Mouse (Mus musculus) lung, postnatal 4 days (tissue): ENCODE measurements at regions not wholly inside any gene's neighbourhood (a gene's known extent, or its start where the extent isn't known, plus 50 kb on each side); places are given as distances from the start of the nearest gene placed in this dataset.

ENCODE experiments used
- DNase-seq, 2 experiments: peaks; one replicate each; pipeline ENCODE4 v3.0.0; 2021

DNA sequence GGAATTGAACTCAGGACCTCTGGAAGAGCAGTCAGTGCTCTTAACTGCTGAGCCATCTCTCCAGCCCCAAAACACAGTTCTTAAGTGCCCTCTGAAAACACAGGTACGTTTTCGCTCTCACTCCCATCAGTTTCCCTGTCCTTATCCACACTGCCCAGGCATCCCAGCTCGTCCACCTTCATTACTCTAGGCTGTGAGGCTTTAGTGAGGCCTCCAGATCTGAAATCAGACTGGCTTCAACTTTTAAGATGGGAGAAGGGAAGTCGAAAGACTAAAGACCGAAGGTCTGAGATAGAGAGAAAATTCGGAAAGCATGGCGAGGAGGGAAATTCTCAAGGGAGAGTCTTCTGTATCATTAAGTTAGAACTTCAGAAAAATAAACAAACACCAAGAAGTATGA is 54.8 kb upstream of the Tet2 start:
- no peak for DNase-seq

- DNase-seq: peak; percentile 52 to 60
Measured at GRCm38 (mm10) chr3:133600447-133601220, 55.7 kb upstream of the Tet2 start.

DNA sequence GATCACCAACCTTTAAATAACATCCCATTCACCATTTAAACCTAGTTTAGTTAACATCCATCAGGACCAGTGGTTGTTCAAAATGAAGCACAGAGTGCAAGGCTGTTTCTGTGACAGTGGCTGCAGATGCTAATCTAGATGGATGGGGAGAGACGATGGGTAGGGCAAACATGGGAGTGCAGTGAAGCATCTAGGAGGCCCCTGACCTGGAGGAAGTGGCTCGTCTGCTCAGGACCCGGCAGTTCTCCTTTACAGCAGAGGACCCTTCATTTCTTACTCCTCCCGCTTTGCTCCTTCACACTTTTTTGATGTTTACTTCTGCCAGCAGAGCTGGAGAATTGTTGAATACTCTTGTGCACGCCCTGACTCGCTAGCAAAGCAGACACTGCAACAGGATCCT is 60.5 kb upstream of the Tet2 start:
- no peak for DNase-seq

- DNase-seq: no peak
Measured at GRCm38 (mm10) chr3:133608845-133609261, 63.9 kb upstream of the Tet2 start.

GRCm38 (mm10) chr3:133613836-133614711 is 69.1 kb upstream of the Tet2 start:
- no peak for DNase-seq

DNA sequence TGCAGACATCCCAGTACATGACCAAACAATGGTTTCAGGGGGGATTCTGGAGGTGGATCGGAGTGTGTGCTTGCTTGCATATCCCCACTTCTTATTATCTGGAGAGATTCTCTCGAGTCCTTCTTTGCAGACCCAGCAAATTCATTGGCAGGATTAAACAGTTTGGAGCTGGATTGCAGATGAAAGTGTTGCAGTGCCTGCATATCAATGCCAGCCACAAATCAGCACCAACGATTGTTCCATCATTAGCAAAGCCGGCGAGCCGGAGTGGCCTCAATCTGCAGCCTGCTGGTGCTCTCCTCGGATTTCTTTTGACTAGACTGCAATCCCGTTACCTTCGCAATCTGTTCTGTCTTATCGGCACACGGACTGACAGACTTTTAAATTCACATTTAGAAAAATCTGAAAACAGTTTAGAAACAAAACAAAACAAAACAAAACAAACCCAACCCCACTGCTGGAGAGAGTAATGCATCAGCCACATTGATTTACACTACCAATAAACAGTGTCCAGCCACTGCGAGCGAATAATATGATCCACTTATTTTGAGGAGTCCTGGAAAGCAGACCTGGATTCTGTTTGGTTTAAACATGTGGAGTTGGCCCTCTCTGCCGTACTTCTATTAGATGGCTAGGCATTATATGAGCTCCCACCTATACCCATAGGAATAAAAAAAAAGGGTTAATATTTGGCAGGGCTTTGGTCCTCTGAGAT is 69.9 kb upstream of the Tet2 start:
- DNase-seq: no peak

DNA sequence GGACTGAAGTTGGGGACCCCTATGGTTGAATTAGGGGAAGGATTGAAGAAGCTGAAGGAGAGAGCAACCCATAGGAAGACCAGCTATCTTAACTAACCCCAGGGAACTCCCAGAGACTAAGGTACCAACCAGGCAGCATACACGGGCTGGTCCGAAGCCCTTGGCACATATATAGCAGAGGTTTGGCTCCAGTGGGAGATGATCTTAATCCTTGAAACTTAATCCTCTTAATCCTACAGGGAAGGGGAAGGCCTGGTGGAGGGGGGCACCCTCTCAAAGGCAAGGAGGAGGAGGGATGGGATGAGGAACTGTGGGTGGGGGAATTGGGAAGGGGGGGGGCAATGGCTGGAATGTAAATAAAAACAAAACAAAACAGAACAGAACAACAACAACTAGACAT is 72.1 kb upstream of the Tet2 start:
- no peak for DNase-seq

DNA sequence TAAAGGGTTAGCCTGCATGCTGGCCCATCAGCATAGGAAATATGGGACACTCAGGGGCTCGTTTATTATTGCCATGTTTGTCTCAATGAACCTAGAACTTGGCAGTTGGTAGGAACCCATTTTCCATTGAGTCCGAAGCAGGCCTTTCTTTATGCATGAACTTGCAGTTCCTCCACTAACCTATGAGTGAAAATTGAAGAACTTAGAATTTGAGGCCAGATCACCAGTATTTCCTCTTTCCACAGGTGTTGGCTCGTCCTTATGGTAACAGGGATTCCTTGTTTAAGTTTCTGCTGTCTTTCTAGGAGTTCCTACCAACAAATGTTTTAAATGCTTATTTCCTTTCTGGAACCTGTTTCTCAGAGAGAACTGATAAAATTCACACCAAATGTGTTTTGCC is 73.6 kb upstream of the Tet2 start:
- no peak for DNase-seq

DNA sequence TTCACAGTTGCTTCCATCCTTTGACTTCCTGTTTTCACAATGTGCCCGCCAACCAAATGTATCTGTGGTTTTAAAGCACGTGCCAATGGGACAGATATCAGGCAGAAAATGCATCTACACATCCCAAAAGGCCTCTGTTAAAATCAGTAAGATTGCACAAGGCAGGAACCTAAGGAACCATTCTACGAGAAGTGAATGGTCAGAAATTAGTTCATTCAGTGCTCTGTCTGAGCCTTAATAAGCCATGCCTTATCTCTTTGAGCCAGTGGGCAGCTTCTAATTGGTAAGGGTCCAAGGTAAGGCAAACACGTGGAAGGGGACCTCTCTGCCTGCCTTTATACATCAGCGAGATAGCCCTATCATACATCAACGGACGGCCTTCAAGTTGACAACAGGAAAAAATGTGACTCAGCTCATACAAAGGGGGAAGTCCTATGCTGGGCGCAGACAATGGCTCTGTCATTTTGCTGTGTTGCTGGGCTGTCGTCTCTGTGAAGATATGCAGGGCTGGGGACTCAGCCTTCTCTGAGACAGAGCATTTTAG is 78.3 kb upstream of the Tet2 start:
- no peak for DNase-seq

DNA sequence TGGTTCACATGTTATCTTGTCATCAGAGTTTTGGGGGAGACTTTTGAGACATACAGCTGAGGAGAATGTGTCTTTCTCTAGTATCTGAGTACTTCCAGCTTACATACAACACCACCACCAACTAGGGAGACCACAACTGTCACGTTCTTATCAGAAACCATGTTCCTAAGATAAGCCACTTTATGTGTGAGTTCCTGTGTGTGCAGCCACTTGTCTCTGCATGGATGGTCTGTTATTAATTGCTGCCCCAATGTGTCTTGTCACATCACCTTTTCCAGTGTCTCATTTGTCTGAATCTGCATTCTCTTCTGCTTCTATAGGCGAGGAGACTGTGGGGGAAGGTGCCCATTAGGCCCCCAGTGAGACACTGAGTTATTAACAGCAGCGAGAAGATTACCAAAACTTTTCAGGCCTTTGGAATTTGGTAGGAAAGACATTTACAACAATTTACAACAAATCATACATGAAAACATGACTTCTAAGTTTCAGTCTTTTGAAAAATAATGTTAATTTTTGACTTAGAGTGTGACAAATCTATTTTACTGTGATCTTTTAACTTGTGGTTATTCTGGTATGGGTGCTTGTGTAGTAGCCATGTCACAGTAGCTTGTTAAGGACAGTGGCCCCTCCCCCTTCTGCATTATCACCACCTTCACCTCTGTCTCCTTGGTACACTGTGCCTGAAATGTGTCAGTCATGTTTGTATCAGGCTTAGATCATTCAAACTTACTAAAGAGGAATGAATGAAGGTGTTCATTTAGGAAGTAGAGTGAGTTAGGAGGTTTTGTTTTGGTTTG is 79.3 kb upstream of the Tet2 start:
- DNase-seq: no peak

DNA sequence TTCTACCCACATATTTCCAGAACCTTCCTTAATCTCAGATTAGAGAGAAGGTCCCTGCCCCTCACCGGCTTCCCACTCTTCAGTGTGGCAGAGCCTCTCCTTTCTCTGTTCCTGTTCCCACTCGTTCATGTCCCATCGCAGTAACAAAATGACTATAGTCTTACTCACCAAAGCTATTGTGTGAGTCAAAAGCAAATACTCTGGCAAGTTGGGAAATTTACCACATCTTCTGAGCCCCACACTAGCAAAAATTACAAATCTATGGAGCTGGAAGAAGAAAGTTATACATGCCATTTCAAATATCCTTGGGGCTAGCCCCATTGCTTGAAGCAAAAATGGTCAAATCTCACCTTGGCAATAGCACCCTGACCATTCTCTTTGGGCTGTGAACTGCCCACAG is 80.1 kb upstream of the Tet2 start:
- no peak for DNase-seq

DNA sequence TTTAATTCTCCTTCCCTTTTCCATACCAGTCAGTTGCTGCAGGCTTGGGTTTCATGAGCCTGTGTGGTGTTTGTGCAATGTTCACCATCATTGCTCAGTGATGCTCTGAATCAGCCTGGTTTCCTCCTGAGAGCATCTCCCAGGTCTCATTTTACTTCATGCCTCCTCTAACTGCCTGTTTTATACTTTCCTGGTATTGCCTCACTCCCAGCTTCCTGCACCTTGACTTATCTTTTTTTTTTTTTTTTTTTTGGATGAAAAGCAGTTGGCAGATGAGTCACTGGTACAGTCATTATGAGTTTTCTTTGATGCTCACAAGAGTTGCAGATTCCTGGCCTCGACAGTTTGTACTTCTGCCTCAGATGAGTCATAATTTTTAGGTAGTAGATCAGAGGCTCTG is 81.5 kb upstream of the Tet2 start:
- no peak for DNase-seq

GRCm38 (mm10) chr3:133627116-133627844 is 82.3 kb upstream of the Tet2 start:
- no peak for DNase-seq

GRCm38 (mm10) chr3:133634306-133634705 is 89.4 kb upstream of the Tet2 start:
- DNase-seq: no peak

GRCm38 (mm10) chr3:133645604-133646003 is 100.7 kb upstream of the Tet2 start:
- DNase-seq: no peak

DNA sequence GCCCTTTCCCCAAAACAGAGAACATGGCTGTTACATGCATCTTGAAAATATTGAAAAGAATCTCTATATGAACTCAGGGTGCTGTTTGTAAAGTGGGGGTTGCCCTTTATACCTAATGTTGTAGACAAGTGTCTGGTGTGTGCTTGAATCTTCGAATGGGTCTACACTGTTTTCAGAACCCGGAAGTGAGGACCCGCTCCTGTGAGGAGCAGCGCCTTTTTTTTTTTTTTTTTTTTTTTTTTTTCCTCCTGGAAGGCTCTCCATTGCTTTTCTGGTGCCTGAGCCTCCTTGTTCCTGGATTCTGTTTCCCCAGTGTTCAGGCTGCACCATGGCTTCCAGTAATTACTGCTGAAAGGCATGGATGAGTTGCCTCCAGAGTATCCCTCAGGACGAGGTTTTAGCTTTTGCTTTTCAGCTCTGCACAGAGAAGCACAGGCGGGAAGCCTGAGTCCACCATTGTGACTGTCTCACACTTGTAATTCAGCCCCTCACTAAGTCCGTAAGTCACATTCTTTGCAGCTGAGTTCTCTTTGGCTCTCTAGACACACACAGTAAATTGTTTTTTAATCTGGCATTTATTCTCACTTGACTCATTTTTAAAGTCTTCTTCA is 101.6 kb upstream of the Tet2 start:
- DNase-seq: no peak

DNA sequence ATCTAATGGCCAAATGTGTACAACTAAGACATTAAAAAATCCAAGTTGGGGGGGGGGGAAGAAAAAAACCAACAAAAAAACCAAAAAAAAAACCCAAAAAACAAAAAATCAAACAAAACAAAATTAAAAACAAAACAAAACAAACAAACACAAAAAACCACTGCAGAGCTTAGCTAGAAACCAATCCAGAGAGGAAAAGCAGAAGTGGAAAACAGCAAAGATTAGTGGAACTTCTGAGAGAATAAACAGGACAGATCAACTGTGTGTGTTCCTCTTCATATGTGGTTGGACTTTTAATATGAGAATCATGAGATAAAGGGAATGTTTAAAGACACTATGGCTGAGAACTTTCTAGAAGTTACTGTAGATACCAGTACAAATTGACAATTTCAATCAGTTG is 105.1 kb upstream of the Tet2 start:
- DNase-seq: no peak

DNA sequence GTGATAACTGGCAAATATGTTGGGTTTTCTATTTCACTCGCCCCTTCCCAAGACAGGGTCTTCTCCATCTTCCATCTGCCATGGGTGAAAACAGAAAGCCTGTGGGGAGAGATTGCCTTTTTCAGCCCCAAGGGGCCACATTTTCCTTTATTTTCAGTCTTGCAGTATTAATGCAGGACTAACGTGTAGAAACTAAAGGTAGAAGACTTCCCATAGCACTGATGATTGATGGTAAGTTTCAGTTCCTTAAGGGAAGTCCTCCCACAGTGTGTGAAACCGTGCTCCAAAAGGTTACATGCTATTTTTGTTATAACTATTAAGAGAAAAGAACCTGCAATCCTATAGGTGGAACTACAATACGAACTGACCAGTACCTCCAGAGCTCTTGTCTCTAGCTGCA is 107.1 kb upstream of the Tet2 start:
- DNase-seq: no peak

- DNase-seq: no peak
Measured at GRCm38 (mm10) chr3:133659759-133660158, 114.8 kb upstream of the Tet2 start.

DNA sequence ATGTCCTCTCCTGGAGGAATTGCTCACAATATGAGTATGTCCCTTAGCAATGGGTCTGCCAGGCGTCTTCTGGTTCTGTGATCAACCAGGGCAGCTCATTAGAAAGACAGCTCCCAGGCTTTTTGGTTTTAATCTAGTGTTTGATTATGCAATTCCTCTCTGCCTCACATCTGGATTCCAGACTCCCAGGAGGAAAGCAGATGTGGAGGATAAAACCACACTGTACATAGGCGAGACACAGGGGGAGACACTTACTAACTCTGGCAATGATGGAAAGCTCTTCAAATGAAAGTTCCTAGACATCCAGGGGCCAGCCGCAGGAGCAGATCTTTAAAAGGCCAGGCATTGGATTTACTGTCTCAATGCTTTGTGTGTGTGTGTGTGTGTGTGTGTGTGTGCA is 116.4 kb upstream of the Tet2 start:
- DNase-seq: no peak

GRCm38 (mm10) chr3:133664914-133665313 is 120.0 kb upstream of the Tet2 start:
- no peak for DNase-seq
